Mouse (Mus musculus): Measurements from ENCODE around the gene Olfr1449.
"Not testable (repeated sequence)": the region's sequence is repeated elsewhere in the genome, so short reads cannot be mapped to it uniquely, and the experiment has no call there.

Gene Olfr1449

GRCm38 (mm10) chr19:12930540-12930939 is at the start of gene Olfr1449:
Gene Olfr1449 (plus strand): TSS chr19:12930840.
- DNase-seq (ENCODE audit: low read depth, low spot score) = no peak

- DNase-seq (ENCODE audit: low read depth, low spot score) = no peak
Measured at GRCm38 (mm10) chr19:12883555-12883954, 47.1 kb upstream of the Olfr1449 start, which contains the start of gene Olfr1445. Gene Olfr1445 (plus strand): TSS chr19:12883855.

- DNase-seq (ENCODE audit: low read depth, low spot score) = no peak
Measured at GRCm38 (mm10) chr19:12893424-12893823, 37.2 kb upstream of the Olfr1449 start, which contains the start of gene Olfr1446. Gene Olfr1446 (minus strand): TSS chr19:12893524.

- no peak for DNase-seq (ENCODE audit: low read depth, low spot score)
Measured at GRCm38 (mm10) chr19:12903643-12904042, 27.0 kb upstream of the Olfr1449 start, which contains the start of gene Olfr1447. Gene Olfr1447 (minus strand): TSS chr19:12903743.

- DNase-seq (ENCODE audit: low read depth, low spot score) = no peak
Measured at GRCm38 (mm10) chr19:12924319-12924718, 6.3 kb upstream of the Olfr1449 start, which contains the start of gene Olfr1448. Gene Olfr1448 (minus strand): TSS chr19:12924419.

- DNase-seq (ENCODE audit: low read depth, low spot score) = no peak
Measured at GRCm38 (mm10) chr19:12949958-12950357, 19.3 kb downstream of the Olfr1449 start, which contains the start of gene Olfr1450. Gene Olfr1450 (plus strand): TSS chr19:12950258.

GRCm38 (mm10) chr19:12970082-12970481 is 39.4 kb downstream of the Olfr1449 start:
- not testable (repeated sequence) for DNase-seq (ENCODE audit: low read depth, low spot score)
